Mouse (Mus musculus) adrenal gland, postnatal 36 days (tissue): ENCODE data around the gene Cpt1c. TPM values are rescaled to one million over a fixed set of nuclear protein-coding genes. Genes with fewer than 3 reads are reported as not detected.

ENCODE experiments used
- DNase-seq, 2 experiments: peaks; one replicate each; pipeline ENCODE4 v3.0.0; 2021; ENCODE audit warnings: mixed read lengths in 1 of 2
- microRNA-seq: library from miRNA; unstranded; fragments of <30 nt; microRNA quantifications from one replicate; pipeline ENCODE4 v1.2.0, GENCODE M21; 2021
- total RNA-seq, 2 experiments: library from RNA; stranded (reverse); gene quantifications; 2 replicates each; pipeline ENCODE4 v1.2.3; 2021

Gene Cpt1c
- total RNA-seq, 2 experiments from 2014 or later: 8.6 to 10.7 TPM

DNA sequence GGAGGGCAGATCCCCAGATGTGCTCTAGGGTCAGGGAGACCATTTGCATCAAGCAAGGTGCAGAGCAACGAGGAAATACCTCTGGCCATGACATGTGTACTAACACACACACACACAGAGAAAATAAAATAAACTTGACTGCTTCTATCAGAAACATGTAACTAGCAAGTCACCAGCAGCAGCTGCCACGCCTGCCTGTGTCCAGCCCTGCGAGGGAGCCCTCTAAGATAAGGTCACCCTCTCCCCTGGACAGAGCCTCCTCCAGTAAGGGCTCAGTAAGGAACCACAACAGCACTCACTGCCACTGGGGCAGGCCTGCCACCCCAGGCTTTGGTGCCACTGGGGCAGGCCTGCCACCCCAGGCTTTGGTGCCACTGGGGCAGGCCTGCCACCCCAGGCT is 56.4 kb downstream of the Cpt1c start:
- DNase-seq: no peak

- DNase-seq: no peak
Observed at GRCm38 (mm10) chr7:44916881-44917280, 57.8 kb downstream of the Cpt1c start.

DNA sequence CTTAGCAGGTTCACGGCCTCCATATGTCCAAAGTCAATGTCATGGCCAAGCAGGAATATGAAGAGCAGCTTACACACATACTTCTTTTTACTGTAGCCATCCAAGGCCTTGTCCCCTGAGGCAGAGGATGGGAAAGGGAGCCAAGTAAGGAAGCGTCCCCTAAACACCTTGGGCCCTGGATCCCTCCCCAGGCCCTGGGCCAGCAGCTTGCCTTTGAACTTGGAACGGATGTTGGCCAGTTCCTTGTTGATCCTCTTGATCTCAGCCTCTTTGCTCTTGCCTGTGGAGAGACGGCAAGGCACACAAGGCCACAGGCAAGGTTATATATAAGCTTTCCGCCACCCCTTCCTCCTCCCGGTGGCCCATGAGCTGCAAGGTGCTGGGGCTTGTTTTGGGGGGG is 58.5 kb downstream of the Cpt1c start:
- peak; percentile 32 to 49 for DNase-seq

DNA sequence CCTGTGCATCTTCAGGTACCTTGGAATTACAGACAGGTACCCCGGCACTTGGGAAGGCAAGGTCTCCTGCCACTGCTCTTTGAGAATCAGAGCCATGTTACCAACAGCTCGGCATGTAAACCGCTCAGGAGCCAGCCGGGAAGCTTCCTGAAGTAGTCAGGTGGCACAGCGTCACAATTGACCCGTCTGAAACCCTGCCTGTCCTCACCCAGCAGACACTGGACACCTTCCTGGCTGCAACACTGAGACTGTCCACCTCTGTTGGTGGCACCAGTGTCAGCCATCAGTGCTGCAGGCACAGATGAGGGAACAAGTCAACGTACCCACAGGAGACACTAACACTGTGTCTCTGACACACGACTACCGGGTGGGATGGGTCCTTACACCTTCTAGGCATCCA is 59.3 kb downstream of the Cpt1c start:
- no peak for DNase-seq

DNA sequence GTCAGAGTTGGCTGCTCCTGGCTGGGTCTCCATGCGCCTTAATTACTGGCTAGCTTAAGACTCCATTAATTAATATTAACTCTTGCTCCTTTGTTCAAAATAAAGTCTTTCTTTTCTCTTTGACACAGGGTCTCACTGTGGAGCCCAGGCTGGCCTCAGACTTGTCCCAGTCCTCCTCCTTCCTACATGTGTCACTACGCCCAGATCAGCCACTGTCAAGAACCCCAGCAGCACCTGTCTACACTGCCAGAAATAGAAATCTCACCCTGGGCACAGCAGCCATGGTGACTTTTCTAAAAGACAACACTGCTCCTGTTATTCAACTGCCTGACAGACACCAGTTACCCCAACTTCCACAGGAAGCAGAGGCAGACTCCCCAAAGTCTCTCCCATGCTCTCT is 60.3 kb downstream of the Cpt1c start:
- no peak for DNase-seq

Small RNA genes lying within 50 kb of the gene (microRNA-seq; reads per million reads assigned to microRNA genes)
- gene Mir7054: not detected

Other genes with a start within 250 kb of the Cpt1c start
- gene Vrk3, start 226.4 kb downstream of the Cpt1c start, total RNA-seq: 10 to 100 TPM; 47.5 to 50.6 TPM
- under 1 TPM; 0.49 to 0.70 TPM for gene Zfp473, start 223.8 kb downstream of the Cpt1c start, total RNA-seq
- gene Nup62, start 158.8 kb downstream of the Cpt1c start, total RNA-seq: 10 to 100 TPM; 40.9 to 42.5 TPM
- gene Il4i1, start 158.5 kb downstream of the Cpt1c start, total RNA-seq: 1 to 10 TPM; 2.0 to 2.6 TPM
- gene Atf5, start 158.2 kb downstream of the Cpt1c start, total RNA-seq: 100 to 1,000 TPM; 135 to 151 TPM
- 100 to 1,000 TPM; 108 to 118 TPM for gene Akt1s1, start 125.9 kb downstream of the Cpt1c start, total RNA-seq
- 10 to 100 TPM; 54.1 to 73.4 TPM for gene Tbc1d17, start 125.8 kb downstream of the Cpt1c start, total RNA-seq
- gene Pnkp, start 117.7 kb downstream of the Cpt1c start, total RNA-seq: 10 to 100 TPM; 41.7 to 50.6 TPM
- 100 to 1,000 TPM; 215 to 274 TPM for gene Ptov1, start 105.1 kb downstream of the Cpt1c start, total RNA-seq
- gene Med25, start 82.1 kb downstream of the Cpt1c start, total RNA-seq: 10 to 100 TPM; 86.1 to 97.1 TPM
- 10 to 100 TPM; 24.9 to 25.8 TPM for gene Fuz, start 78.8 kb downstream of the Cpt1c start, total RNA-seq
- 100 to 1,000 TPM in 1 of 2 experiments, 10 to 100 TPM in 1; 95.0 to 106 TPM for gene Ap2a1, start 45.4 kb downstream of the Cpt1c start, total RNA-seq
- not detected for gene Tsks, start 31.6 kb downstream of the Cpt1c start, total RNA-seq
- gene Prmt1, start 11.7 kb upstream of the Cpt1c start, total RNA-seq: 100 to 1,000 TPM; 236 to 262 TPM
- gene Irf3, start 22.8 kb upstream of the Cpt1c start, total RNA-seq: 100 to 1,000 TPM in 1 of 2 experiments, 10 to 100 TPM in 1; 90.4 to 123 TPM
- gene Bcl2l12, start 23.9 kb upstream of the Cpt1c start, total RNA-seq: 10 to 100 TPM; 16.5 to 17.4 TPM
- 10 to 100 TPM; 76.9 to 82.6 TPM for gene Scaf1, start 41.5 kb upstream of the Cpt1c start, total RNA-seq
- 100 to 1,000 TPM in 1 of 2 experiments, 10 to 100 TPM in 1; 98.9 to 101 TPM for gene Rras, start 43.1 kb upstream of the Cpt1c start, total RNA-seq
- gene Prr12, start 78.0 kb upstream of the Cpt1c start, total RNA-seq: 10 to 100 TPM; 47.7 to 59.7 TPM
- 10 to 100 TPM; 50.5 to 65.3 TPM for gene Nosip, start 87.6 kb upstream of the Cpt1c start, total RNA-seq
- gene Prrg2, start 87.8 kb upstream of the Cpt1c start, total RNA-seq: 10 to 100 TPM; 18.1 to 20.5 TPM
- gene Rcn3, start 117.4 kb upstream of the Cpt1c start, total RNA-seq: 10 to 100 TPM; 32.2 to 38.3 TPM
- gene Fcgrt, start 129.0 kb upstream of the Cpt1c start, total RNA-seq: 100 to 1,000 TPM; 116 to 138 TPM
- 1,000 to 10,000 TPM; 1,231 to 1,372 TPM for gene Rps11, start 149.6 kb upstream of the Cpt1c start, total RNA-seq
- gene Rpl13a, start 153.9 kb upstream of the Cpt1c start, total RNA-seq: 1,000 to 10,000 TPM; 1,621 to 1,757 TPM
- not detected for gene Gm45713, start 161.4 kb upstream of the Cpt1c start, total RNA-seq
- 10 to 100 TPM; 15.3 to 25.5 TPM for gene Flt3l, start 161.6 kb upstream of the Cpt1c start, total RNA-seq
- 10 to 100 TPM; 59.1 to 77.0 TPM for gene Pih1d1, start 179.5 kb upstream of the Cpt1c start, total RNA-seq
- gene Aldh16a1, start 179.7 kb upstream of the Cpt1c start, total RNA-seq: 10 to 100 TPM; 62.7 to 76.7 TPM
- under 1 TPM in 1 of 2 experiments, not detected in 1; 0.17 TPM for gene Slc17a7, start 189.1 kb upstream of the Cpt1c start, total RNA-seq
- gene Gfy, start 204.7 kb upstream of the Cpt1c start, total RNA-seq: not detected
- gene Pth2, start 206.1 kb upstream of the Cpt1c start, total RNA-seq: not detected
- gene Ccdc155, start 230.0 kb upstream of the Cpt1c start, total RNA-seq: not detected
- gene Dkkl1, start 237.3 kb upstream of the Cpt1c start, total RNA-seq: not detected
- gene Tead2, start 240.9 kb upstream of the Cpt1c start, total RNA-seq: 10 to 100 TPM; 10.6 to 15.3 TPM